8 mouse cellular contexts compared by ENCODE assay signal in genomic region chr16:27388761-27389451, GRCm38 (mm10). TPM values are rescaled to one million over a fixed set of nuclear protein-coding genes. Genes with fewer than 3 reads are reported as not detected.
DNase-seq lines count a peak whose midpoint lies in the region; ATAC-seq and TF ChIP-seq lines count a peak whose summit lies in the region.

Gene Ccdc50 (plus strand): TSS chr16:27388869.

- TF ChIP-seq CTCF in hindbrain, postnatal 0 days (IDR thresholded peaks at IDR 0.05; ENCODE audit: low read depth) = no peak

- H3K9me3 ChIP-seq in hindbrain, postnatal 0 days (ENCODE audit: low read length) = no peaks in the 10 kb centered on the region

- peak; percentile 89 for DNase-seq in ZHBTc4 (ENCODE audit: low read depth, low spot score)
- DNase-seq in gastrocnemius, adult 8-10 months (ENCODE audit: low spot score in 2 of 2) = peak; percentile 62 to 72
- DNase-seq in hindbrain, postnatal 0 days (ENCODE audit: low spot score) = peak; percentile 85
- peak; percentile 58 to 88 for DNase-seq in left cerebral cortex, postnatal 10 days (ENCODE audit: extremely low spot score in 1 of 2, low spot score in 2 of 2)
- DNase-seq in right cerebral cortex, postnatal 14 days = peak; percentile 75
- DNase-seq in urinary bladder, postnatal 36 days (ENCODE audit: low spot score in 2 of 2) = peak; percentile 71 to 75

- peak within 1 kb of the TSS; percentile 98 for H3K4me3 ChIP-seq in hindbrain, postnatal 0 days (ENCODE audit: low read length)

- under 1% methylated on average over 58 of the region's 69 CpGs for WGBS in hindbrain, postnatal 0 days

- H3K4me1 ChIP-seq in hindbrain, postnatal 0 days (ENCODE audit: insufficient read depth, low read length) = peaks cover 10% of the 10 kb centered on the region; the same call in 1 of the 2 replicates

- peak; percentile 81 for ATAC-seq in common myeloid progenitor, adult 5-6 weeks (replicated peaks; ENCODE audit: low read depth, poor library complexity, severe bottlenecking)
- peak; percentile 94 for ATAC-seq in hindbrain, postnatal 0 days
- peak; percentile 78 for ATAC-seq in megakaryocyte progenitor cell, adult 5-6 weeks (replicated peaks; ENCODE audit: poor library complexity)

- peak within 1 kb of the TSS; percentile 78 for H3K4me2 ChIP-seq in hindbrain, postnatal 0 days (ENCODE audit: low read depth, low read length)

- H3K9ac ChIP-seq in hindbrain, postnatal 0 days (replicated peaks; ENCODE audit: low read length) = peak within 1 kb of the TSS; percentile 98

- intact Hi-C loops in left cerebral cortex, postnatal 10 days (cut with DNase I) = no loop called here

- H3K27ac ChIP-seq in hindbrain, postnatal 0 days = peak within 1 kb of the TSS; percentile 99

- H3K36me3 ChIP-seq in hindbrain, postnatal 0 days (ENCODE audit: insufficient read depth, low read length) = no peaks in the 10 kb centered on the region

- no peaks in the 10 kb centered on the region for H3K27me3 ChIP-seq in hindbrain, postnatal 0 days (ENCODE audit: insufficient read depth, low read length)

RNA-seq across cellular contexts. Expression of gene Ccdc50, which starts in this region (rescaled TPM):
- 112 and 131 TPM in 2 replicates for total RNA-seq in common myeloid progenitor, adult 5-6 weeks (2017)
- total RNA-seq in gastrocnemius, adult 8-10 months (2022) = 100 to 1,000 TPM in 1 of 4 experiments, 10 to 100 TPM in 3; 73.9 to 108 (median 87.9) TPM
- total RNA-seq in hindbrain, postnatal 0 days (2014; rRNA removed) = 48.9 and 51.9 TPM in 2 replicates
- 30.9 and 34.1 TPM in 2 replicates for polyA plus RNA-seq in hindbrain, postnatal 0 days (2015; fragmentation: Nextera tagmentation; extraction: Ambion mirVana)
- 10 to 100 TPM; 74.6 to 77.5 TPM for total RNA-seq in left cerebral cortex, postnatal 10 days (2021)
- 129 and 143 TPM in 2 replicates for total RNA-seq in megakaryocyte progenitor cell, adult 5-6 weeks (2015)
- 77.9 and 146 TPM in 2 replicates for total RNA-seq in megakaryocyte progenitor cell, adult 5-6 weeks (2017)

Comparison
In these comparisons a context has a peak if more than half of its experiments do, and no peak if none do; other contexts are left out.
1. Peak in every context shown above with its lines: DNase-seq, ATAC-seq, H3K4me3 ChIP-seq and H3K27ac ChIP-seq.